Mouse (Mus musculus) neural tube, embryonic 12.5 days (tissue): ENCODE measurements at regions not wholly inside any gene's neighbourhood (a gene's known extent, or its start where the extent isn't known, plus 50 kb on each side); places are given as distances from the start of the nearest gene placed in this dataset.

Experiments
- ATAC-seq: fragments of 200-750 bp; cut with Nextera tagmentation; 2 replicates; pipeline ENCODE4 v1.8.0; 2017; ENCODE audit warnings: low read depth, mild to moderate bottlenecking, moderate TSS enrichment, moderate library complexity; ENCODE audit not compliant: low FRiP score
- H3K27ac ChIP-seq: fragments of 300-500 bp; sonication (generic); 2 replicates; pipeline ENCODE4 v1.5.1; 2016
- H3K27me3 ChIP-seq: fragments of 300-500 bp; sonication (generic); replicated peaks from 2 replicates; pipeline ENCODE4 v1.6.1; 2016; ENCODE audit warnings: mild to moderate bottlenecking
- H3K36me3 ChIP-seq: fragments of 300-500 bp; sonication (generic); 2 replicates; pipeline ENCODE4 v1.6.1; 2016; ENCODE audit warnings: mild to moderate bottlenecking
- H3K4me1 ChIP-seq: fragments of 300-500 bp; sonication (generic); 2 replicates; pipeline ENCODE4 v1.6.1; 2016
- H3K4me2 ChIP-seq: fragments of 300-500 bp; sonication (generic); replicated peaks from 2 replicates; pipeline ENCODE4 v1.6.1; 2016; ENCODE audit warnings: mild to moderate bottlenecking
- H3K4me3 ChIP-seq: fragments of 300-500 bp; sonication (generic); 2 replicates; pipeline ENCODE4 v1.5.1; 2016
- H3K9ac ChIP-seq: fragments of 300-500 bp; sonication (generic); 2 replicates; pipeline ENCODE4 v1.6.1; 2016; ENCODE audit warnings: mild to moderate bottlenecking
- H3K9me3 ChIP-seq: fragments of 300-500 bp; sonication (generic); 2 replicates; pipeline ENCODE4 v1.6.1; 2016; ENCODE audit warnings: mild to moderate bottlenecking
- WGBS: fragments of 180-500 bp; shearing (Covaris S2); methylation state at CpG from one replicate; pipeline ENCODE4 v1.1.7; 2016; 5-methylcytosine and 5-hydroxymethylcytosine counted together

DNA sequence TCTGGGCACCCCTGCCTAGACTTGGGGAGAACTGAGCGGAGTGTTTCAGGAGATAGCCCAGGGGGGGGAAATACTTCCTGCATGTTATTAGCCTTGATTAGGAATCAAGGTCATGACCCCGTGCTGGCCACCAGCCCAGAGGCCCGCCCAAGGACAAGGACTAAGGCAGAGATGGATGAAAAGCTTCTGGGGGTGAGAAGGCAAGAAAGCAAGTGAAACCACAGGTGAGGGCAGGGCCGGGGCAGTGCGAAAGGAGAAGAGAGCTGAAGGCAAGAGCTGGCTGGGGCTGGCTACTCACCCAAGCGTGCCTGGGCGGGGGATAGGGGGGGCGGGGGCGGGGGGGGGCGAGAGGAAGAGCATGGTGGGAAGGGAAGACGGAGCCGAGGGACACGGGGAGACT lies 96.0 kb upstream of the Nkx1-1 start:
- H3K27ac ChIP-seq: no peak overlapping the region
- WGBS: 29% methylated on average over 11 of the region's 13 CpGs
- H3K9me3 ChIP-seq: no peaks in the 10 kb centered on the region
- no peak overlapping the region for H3K4me3 ChIP-seq
- peaks cover 38% of the 10 kb centered on the region for H3K27me3 ChIP-seq
- no peak for ATAC-seq
- no peak overlapping the region for H3K9ac ChIP-seq
- H3K4me1 ChIP-seq: peaks cover 25% of the 10 kb centered on the region
- no peak overlapping the region for H3K4me2 ChIP-seq
- no peaks in the 10 kb centered on the region for H3K36me3 ChIP-seq

DNA sequence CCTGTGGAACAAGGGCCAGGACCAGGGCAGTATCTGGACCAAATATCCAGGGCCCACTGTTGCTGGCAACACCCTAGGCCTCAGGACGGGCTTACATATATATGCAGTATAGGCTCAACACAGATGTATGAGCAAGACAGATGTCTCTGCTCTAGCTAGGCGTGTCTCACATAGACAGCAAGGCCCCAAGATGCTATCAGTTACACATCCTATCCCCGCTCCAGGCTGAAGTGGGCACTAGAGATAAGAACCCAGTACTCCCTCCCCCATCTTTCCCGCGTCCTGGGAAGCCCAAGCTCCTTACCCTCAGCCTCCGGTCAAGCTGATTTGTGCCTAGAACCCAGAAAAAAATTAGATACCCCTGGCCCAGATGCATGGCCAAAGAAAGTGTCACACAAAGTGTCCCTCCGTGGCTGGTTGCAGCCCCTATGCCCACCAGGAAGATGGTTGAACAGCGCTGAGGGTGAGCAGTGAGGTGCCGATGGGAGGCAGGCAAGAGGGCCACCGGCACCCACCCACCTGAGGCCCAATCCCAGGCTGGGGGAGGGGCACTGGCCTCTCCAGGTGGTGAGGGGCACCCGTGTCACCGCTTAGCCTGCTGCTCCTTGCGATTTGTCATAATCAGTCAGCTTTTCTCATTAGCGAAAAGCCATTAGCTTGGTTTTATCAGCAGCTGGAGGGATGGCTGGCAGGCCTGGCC lies 95.3 kb upstream of the Nkx1-1 start:
- Histone ChIP-seq H3K27me3 (peaks cover 32% of the 10 kb centered on the region), H3K9me3 (no peaks in the 10 kb centered on the region), H3K9ac (no peak overlapping the region), H3K36me3 (no peaks in the 10 kb centered on the region), H3K4me2 (no peak overlapping the region), H3K4me3 (no peak overlapping the region), H3K27ac (no peak overlapping the region), H3K4me1 (peaks cover 19% of the 10 kb centered on the region)
- WGBS: 56% methylated on average over 14 of the region's 14 CpGs
- no peak; the same call in 1 of the 2 replicates for ATAC-seq

DNA sequence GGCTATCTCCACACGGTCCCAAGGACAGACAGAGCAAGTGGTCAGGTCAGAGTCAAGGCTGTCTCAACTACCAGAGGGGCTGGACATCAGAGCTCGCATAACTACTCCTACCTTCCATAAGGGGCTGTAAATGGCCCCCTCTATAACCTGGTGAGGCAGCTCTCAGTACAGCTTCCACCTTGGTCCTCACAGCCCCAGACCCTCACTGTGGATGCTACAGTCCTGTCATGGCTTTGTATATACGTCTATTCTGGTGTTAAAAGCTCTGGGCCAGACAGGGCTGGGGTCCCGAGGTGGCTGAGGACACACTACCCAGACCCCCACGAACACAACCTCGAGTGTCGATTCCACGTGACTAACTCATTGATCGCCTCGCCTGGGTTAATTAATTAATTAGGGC lies 94.0 kb upstream of the Nkx1-1 start:
- no peaks in the 10 kb centered on the region for H3K36me3 ChIP-seq
- 64% methylated on average over 10 of the region's 10 CpGs for WGBS

DNA sequence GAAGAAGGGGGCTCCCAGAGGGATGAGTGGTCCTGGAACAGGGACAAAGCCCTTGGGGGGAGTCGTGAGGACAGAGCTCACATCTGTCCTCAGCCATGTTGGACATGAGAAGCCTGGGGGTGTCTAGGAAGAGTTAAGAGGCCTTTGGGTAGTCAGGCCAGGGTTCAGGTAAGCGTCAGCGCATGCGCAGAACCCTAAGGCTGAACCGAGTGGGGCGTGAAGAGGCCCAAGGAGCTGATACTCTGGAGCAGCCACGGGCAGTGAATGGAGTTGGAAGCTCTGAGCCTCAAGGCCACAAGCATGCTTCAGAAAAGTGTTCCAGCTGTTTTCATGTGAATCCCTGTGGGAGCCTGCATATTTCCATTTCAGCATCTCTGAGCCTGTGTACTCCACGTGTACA lies 93.5 kb upstream of the Nkx1-1 start:
- Histone ChIP-seq H3K9ac (no peak overlapping the region), H3K4me3 (no peak overlapping the region), H3K4me1 (peaks cover 17% of the 10 kb centered on the region), H3K36me3 (no peaks in the 10 kb centered on the region), H3K27me3 (peaks cover 17% of the 10 kb centered on the region; the same call in 1 of the 2 replicates), H3K4me2 (no peak overlapping the region), H3K27ac (no peak overlapping the region), H3K9me3 (no peaks in the 10 kb centered on the region)
- WGBS: 87% methylated on average over 8 of the region's 8 CpGs
- no peak for ATAC-seq

More for the DNA sequence above, 94.0 kb upstream of the Nkx1-1 start:
- Histone ChIP-seq H3K9me3 (no peaks in the 10 kb centered on the region), H3K27ac (no peak overlapping the region), H3K4me3 (no peak overlapping the region), H3K4me1 (peaks cover 17% of the 10 kb centered on the region), H3K4me2 (no peak overlapping the region), H3K9ac (no peak overlapping the region), H3K27me3 (peaks cover 18% of the 10 kb centered on the region; the same call in 1 of the 2 replicates)
- ATAC-seq: no peak

DNA sequence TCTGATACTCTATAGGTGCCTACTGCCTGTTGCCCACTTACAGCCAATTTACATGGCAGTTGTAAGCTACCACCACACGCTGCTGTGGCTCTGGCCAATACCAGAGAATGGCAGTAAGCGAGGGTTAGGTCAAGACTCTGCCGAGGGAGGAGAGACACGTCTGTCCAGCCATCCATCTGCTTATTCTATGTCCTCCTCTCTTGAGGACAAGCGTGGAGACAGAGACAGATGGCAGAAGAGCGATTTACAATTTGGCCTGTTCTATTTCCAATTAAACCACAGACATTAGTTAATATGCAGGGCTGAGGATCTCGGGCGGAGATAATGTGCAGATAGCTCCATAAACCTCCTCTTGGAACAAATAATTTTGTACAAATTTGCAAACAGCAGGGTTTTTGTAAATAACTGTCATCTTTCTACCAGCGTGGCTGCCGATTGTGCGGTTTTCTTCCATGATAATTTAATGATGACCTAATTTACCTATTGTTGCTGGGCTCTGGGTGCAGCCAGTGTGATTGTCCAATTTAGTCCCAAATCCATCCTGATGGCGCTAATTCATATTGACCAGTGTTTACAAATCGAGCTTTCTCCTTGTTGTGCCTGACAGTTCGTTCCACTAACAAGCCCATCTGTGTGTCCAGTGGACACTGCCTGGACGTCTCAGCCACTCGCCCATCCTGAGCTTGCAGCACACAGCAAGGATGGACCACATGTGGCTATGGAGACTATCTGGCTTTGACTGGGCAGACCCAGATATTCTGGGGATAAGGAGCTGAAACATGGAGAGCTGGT lies 88.4 kb upstream of the Nkx1-1 start:
- no peak overlapping the region for H3K27ac ChIP-seq
- 79% methylated on average over 16 of the region's 16 CpGs for WGBS

DNA sequence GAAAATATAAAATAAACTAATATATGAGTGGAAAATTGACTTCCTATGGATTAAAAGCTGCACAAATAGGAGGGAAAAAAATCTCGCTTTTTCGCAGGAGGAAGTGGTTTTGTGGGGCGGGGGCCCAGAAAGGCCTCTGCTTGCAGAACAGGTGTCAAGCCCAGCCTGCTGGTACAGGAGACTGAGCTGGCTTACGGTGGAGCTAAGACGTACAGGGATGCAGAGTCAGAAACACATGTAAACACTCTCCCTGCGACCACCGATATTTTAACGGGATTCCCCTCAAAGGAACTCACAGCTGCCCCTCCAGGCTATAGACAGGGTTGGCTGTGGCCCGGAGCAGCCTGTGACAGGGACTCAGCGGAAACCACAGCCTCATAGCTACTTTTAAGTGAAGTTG lies 87.1 kb upstream of the Nkx1-1 start:
- ATAC-seq: no peak
- Histone ChIP-seq H3K4me1 (0 out of 2 replicates have a peak, but pooled peaks cover 5% of the 10 kb centered on the region), H3K4me2 (no peak overlapping the region), H3K9ac (no peak overlapping the region), H3K9me3 (no peaks in the 10 kb centered on the region), H3K27me3 (0 out of 2 replicates have a peak, but pooled peaks cover 9% of the 10 kb centered on the region), H3K4me3 (no peak overlapping the region), H3K36me3 (no peaks in the 10 kb centered on the region), H3K27ac (no peak overlapping the region)
- 80% methylated on average over 10 of the region's 10 CpGs for WGBS

More for the DNA sequence above, 88.4 kb upstream of the Nkx1-1 start:
- Histone ChIP-seq H3K27me3 (0 out of 2 replicates have a peak, but pooled peaks cover 9% of the 10 kb centered on the region), H3K9me3 (no peaks in the 10 kb centered on the region), H3K36me3 (no peaks in the 10 kb centered on the region), H3K4me2 (no peak overlapping the region), H3K4me1 (0 out of 2 replicates have a peak, but pooled peaks cover 5% of the 10 kb centered on the region), H3K4me3 (no peak overlapping the region), H3K9ac (no peak overlapping the region)
- no peak for ATAC-seq

DNA sequence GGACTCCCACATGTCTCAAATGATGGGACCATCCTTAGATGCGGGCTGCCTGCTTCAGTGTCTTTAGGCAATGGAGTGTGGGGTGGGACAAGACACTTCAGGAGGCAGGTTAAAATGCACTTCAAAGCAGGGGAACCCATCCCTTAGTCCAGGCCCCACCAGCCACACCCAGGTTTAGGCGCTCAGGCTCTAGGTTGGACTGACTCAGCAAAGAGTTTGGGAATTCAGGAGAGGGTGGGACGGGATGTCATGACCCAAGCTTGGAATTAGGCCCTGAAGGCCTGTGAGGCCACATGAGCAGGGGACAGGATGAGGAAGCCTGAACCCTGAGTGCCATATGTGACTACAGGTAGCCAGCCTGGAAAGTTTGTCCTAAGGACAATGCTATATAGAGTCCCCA lies 85.6 kb upstream of the Nkx1-1 start:
- Histone ChIP-seq H3K4me3 (no peak overlapping the region), H3K4me1 (0 out of 2 replicates have a peak, but pooled peaks cover 5% of the 10 kb centered on the region), H3K4me2 (no peak overlapping the region), H3K36me3 (no peaks in the 10 kb centered on the region), H3K27me3 (0 out of 2 replicates have a peak, but pooled peaks cover 9% of the 10 kb centered on the region), H3K9me3 (no peaks in the 10 kb centered on the region), H3K9ac (no peak overlapping the region), H3K27ac (no peak overlapping the region)
- ATAC-seq: no peak
- 87% methylated on average over 3 of the region's 3 CpGs for WGBS

DNA sequence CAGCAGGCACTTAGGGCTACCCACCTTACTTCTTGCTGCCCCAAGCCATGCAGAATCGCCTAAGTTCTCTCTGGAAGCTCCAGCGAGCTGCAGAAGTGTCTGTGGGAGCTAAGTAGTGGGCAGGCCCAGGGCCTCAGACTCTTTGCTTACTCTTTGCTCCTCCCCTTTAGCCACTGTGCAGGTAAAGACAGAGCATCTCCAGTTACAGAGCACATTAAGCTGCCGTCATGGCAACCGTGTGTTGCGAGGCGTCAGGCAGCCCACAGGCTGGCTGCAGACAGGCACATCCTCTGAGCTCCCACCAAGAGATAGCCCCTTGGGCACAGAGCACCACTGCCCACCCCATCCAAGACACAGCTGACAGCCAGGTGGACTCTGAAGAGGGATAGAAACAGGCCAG lies 85.1 kb upstream of the Nkx1-1 start:
- WGBS: 34% methylated on average over 6 of the region's 6 CpGs
- H3K4me1 ChIP-seq: 0 out of 2 replicates have a peak, but pooled peaks cover 5% of the 10 kb centered on the region

DNA sequence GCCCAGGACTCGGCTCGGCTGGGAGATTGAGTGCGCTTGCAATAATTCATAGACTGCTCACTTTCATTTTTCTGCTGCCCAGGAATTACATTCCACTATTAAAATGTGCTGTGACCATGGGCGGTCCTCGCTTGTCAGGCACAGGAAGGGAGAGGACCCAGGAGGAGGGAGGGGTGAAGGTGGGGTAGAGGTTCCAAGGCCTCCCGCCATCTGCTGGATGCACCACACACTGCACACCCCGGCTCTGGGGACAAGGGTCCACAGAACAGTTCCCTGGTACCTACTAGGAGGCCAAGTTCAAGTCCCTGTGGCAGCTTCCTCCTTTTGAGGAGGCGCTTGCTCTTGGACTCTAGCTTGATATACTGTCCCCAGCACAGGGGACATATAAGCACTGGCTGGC lies 83.8 kb upstream of the Nkx1-1 start:
- H3K27me3 ChIP-seq: 0 out of 2 replicates have a peak, but pooled peaks cover 12% of the 10 kb centered on the region
- no peak overlapping the region for H3K4me2 ChIP-seq
- no peaks in the 10 kb centered on the region for H3K36me3 ChIP-seq
- H3K4me3 ChIP-seq: no peak overlapping the region
- H3K9ac ChIP-seq: no peak overlapping the region
- ATAC-seq: no peak
- H3K27ac ChIP-seq: no peak overlapping the region
- no peaks in the 10 kb centered on the region for H3K9me3 ChIP-seq
- peaks cover 7% of the 10 kb centered on the region; the same call in 1 of the 2 replicates for H3K4me1 ChIP-seq
- WGBS: 68% methylated on average over 8 of the region's 8 CpGs

More for the DNA sequence above, 85.1 kb upstream of the Nkx1-1 start:
- Histone ChIP-seq H3K9me3 (no peaks in the 10 kb centered on the region), H3K9ac (no peak overlapping the region), H3K27me3 (0 out of 2 replicates have a peak, but pooled peaks cover 9% of the 10 kb centered on the region), H3K27ac (no peak overlapping the region), H3K4me2 (no peak overlapping the region), H3K36me3 (no peaks in the 10 kb centered on the region), H3K4me3 (no peak overlapping the region)
- ATAC-seq: no peak

DNA sequence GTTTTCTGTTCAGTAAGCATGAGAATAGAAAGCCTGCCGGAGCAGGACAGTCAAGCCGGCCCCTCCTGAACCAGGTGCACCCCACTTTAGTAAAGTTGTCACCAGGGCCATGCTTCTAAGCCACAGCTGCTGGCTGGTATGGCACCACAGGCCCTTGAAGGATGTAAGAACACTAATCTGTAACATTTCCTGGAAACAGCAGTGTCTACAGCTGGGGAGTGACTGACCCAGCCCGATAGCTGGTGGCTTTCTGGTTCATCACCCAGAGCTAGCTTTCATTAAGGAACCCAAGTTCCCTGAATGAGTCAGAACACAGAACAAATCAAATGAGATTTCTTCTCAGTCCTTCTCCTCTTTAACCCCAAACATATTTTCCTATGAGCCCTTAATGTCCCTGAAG lies 82.4 kb upstream of the Nkx1-1 start:
- Histone ChIP-seq H3K27ac (no peak overlapping the region), H3K36me3 (no peaks in the 10 kb centered on the region), H3K4me2 (no peak overlapping the region), H3K9ac (no peak overlapping the region), H3K4me3 (no peak overlapping the region), H3K27me3 (0 out of 2 replicates have a peak, but pooled peaks cover 8% of the 10 kb centered on the region), H3K4me1 (peaks cover 20% of the 10 kb centered on the region), H3K9me3 (no peaks in the 10 kb centered on the region)
- ATAC-seq: no peak
- 87% methylated on average over 3 of the region's 3 CpGs for WGBS

DNA sequence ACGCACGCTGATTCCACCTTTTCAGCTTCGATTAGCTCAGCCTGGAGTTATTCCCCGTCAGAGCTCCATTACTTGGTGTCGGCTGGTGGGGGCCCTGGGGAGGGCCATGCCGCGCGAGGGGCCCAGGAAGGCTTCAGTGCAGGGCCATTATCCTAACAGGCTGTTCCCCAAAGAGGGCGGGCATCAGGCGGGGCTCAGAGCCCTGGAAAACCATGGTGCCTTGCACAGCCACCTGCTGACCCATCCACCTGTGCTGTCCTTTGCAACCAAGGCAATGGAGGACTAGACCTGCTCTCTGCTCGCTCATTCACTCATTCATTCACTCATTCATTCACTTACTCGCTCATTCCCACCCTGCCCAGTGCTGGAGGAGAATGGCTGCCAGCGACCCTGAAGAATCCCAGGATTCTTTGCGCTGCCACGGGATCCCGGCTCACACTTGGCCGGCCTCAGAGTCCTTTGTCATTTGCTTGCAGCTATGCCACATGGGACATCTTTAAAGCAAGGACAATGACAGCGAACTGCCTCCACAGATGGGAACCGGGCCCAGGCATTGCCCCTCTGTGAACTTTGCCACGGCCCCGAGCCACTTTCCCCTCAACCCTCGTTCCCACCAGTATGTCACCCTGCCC lies 78.6 kb upstream of the Nkx1-1 start:
- Histone ChIP-seq H3K9me3 (no peaks in the 10 kb centered on the region), H3K27ac (no peak overlapping the region), H3K36me3 (no peaks in the 10 kb centered on the region), H3K4me3 (no peak overlapping the region), H3K4me2 (peak overlapping the region; percentile 45), H3K9ac (no peak overlapping the region), H3K27me3 (peaks cover 19% of the 10 kb centered on the region; the same call in 1 of the 2 replicates), H3K4me1 (peaks cover 15% of the 10 kb centered on the region)
- ATAC-seq: peak; percentile 61
- WGBS: 30% methylated on average over 22 of the region's 22 CpGs
